Mouse (Mus musculus) thymus, adult 2 months (tissue): ENCODE results near the gene Abr.

Experiments
- CTCF ChIP-seq: fragments of 200-500 bp; IDR thresholded peaks from 2 replicates; pipeline ENCODE4 v1.5.1; 2012; ENCODE audit warnings: mild to moderate bottlenecking, control low read depth, low read length, moderate library complexity, borderline replicate concordance; ENCODE audit not compliant: control insufficient read depth, poor library complexity, insufficient read depth; ENCODE audit errors: extremely low read depth
- POLR2A ChIP-seq: fragments of 200-500 bp; IDR thresholded peaks from 2 replicates; pipeline ENCODE4 v1.6.1; 2012; ENCODE audit warnings: mild to moderate bottlenecking, low read length, control low read depth, moderate library complexity; ENCODE audit not compliant: control insufficient read depth, poor library complexity, insufficient read depth; ENCODE audit errors: extremely low read depth

DNA sequence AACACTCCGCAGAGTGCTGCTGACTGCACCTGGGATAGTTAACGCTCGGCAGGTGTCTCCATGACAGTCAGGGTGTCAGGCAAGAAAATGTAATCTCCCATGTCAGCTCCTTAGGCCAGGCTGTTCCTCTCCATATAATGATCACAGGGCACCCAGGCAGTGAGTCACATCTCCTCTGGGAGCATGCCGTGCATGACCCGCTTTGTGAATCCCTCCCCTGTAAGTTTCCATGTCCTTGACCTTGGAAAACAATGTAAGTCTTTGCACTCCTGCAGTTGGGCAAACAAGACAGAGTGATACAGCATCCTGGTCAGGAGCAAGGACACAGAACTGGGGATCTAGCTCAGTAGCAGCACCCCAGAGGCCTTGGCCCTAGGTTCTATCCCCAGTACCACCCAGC, 78.8 kb downstream of the Abr start:
- TF ChIP-seq CTCF = no peak
- no peak for TF ChIP-seq POLR2A
